Mouse (Mus musculus) liver, postnatal 0 days (tissue): ENCODE data around the gene Zfp36. TPM values are rescaled to one million over a fixed set of nuclear protein-coding genes. Genes with fewer than 3 reads are reported as not detected.

Experiments used
- ATAC-seq: fragments of 200-750 bp; cut with Nextera tagmentation; 2 replicates; pipeline ENCODE4 v1.8.0; 2017; ENCODE audit warnings: mild to moderate bottlenecking, moderate library complexity
- DNase-seq: peaks from one replicate; pipeline ENCODE4 v3.0.0-alpha.2; 2016
- H3K27ac ChIP-seq: fragments of 300-500 bp; sonication (generic); 2 replicates; pipeline ENCODE4 v1.5.1; 2014; ENCODE audit warnings: antibody characterized with exemption, moderate library complexity, mild to moderate bottlenecking, low read depth
- H3K27me3 ChIP-seq: fragments of 300-500 bp; sonication (generic); 2 replicates; pipeline ENCODE4 v1.6.1; 2014; ENCODE audit warnings: low read length, control low read depth, mixed read lengths; ENCODE audit not compliant: insufficient read depth
- H3K36me3 ChIP-seq: fragments of 300-500 bp; sonication (generic); replicated peaks from 2 replicates; pipeline ENCODE4 v1.6.1; 2014; ENCODE audit warnings: mild to moderate bottlenecking, control low read depth, low read length, moderate library complexity, mixed read lengths; ENCODE audit not compliant: insufficient read depth
- H3K4me1 ChIP-seq: fragments of 300-500 bp; sonication (generic); 2 replicates; pipeline ENCODE4 v1.6.1; 2014; ENCODE audit warnings: antibody characterized with exemption, mild to moderate bottlenecking, control low read depth; ENCODE audit not compliant: insufficient read depth
- H3K4me2 ChIP-seq: fragments of 300-500 bp; sonication (generic); 2 replicates; pipeline ENCODE4 v1.6.1; 2014; ENCODE audit warnings: low read depth, mild to moderate bottlenecking, low read length, moderate library complexity, mixed read lengths
- H3K4me3 ChIP-seq: fragments of 300-500 bp; sonication (generic); 2 replicates; pipeline ENCODE4 v1.5.1; 2014; ENCODE audit warnings: low read depth, low read length
- H3K9ac ChIP-seq: fragments of 300-500 bp; sonication (generic); replicated peaks from 2 replicates; pipeline ENCODE4 v1.6.1; 2014; ENCODE audit warnings: mild to moderate bottlenecking, moderate library complexity
- H3K9me3 ChIP-seq: fragments of 300-500 bp; sonication (generic); 2 replicates; pipeline ENCODE4 v1.6.1; 2016; ENCODE audit warnings: mild to moderate bottlenecking, control low read depth, low read length, mixed read lengths
- CTCF ChIP-seq: sonication (generic); IDR thresholded peaks from 2 replicates; pipeline ENCODE4 v1.5.1; 2016; ENCODE audit warnings: antibody characterized with exemption, low read depth
- EP300 ChIP-seq: IDR thresholded peaks from 2 replicates; pipeline ENCODE4 v1.6.1; 2016; ENCODE audit warnings: antibody characterized with exemption, low read depth, mild to moderate bottlenecking
- WGBS: fragments of 180-500 bp; shearing (Covaris S2); extraction: QIAGEN DNeasy Blood & Tissue Kit; methylation state at CpG from one replicate; pipeline ENCODE4 v1.1.7; 2014; ENCODE audit not compliant: insufficient replicate concordance; 5-methylcytosine and 5-hydroxymethylcytosine counted together
- polyA plus RNA-seq: library from polyadenylated mRNA; unstranded; fragments of >200 nt; fragmentation: Nextera tagmentation; extraction: Ambion mirVana; gene quantifications from 2 replicates; pipeline ENCODE4 v1.2.1, GENCODE M21; 2015

Gene Zfp36
- polyA plus RNA-seq, 1 experiment from 2014 or later = 21.1 TPM

GRCm38 (mm10) chr7:28377190-28378065 lies 2.6 kb downstream of the Zfp36 start:
- H3K4me3 ChIP-seq = peak overlapping the region; percentile 69
- peaks cover 14% of the 10 kb centered on the region for H3K36me3 ChIP-seq
- peak overlapping the region; percentile 80 for H3K4me2 ChIP-seq
- H3K9me3 ChIP-seq = no peaks in the 10 kb centered on the region
- no peaks in the 10 kb centered on the region for H3K27me3 ChIP-seq
- DNase-seq (peak; percentile 39), ATAC-seq (no peak)
- H3K27ac ChIP-seq = peak overlapping the region; percentile 100
- TF ChIP-seq CTCF (peak; percentile 17; the same call in 1 of the 2 replicates), EP300 (no peak)
- WGBS = 45% methylated on average over 18 of the region's 18 CpGs
- H3K4me1 ChIP-seq = peaks cover 58% of the 10 kb centered on the region
- peak overlapping the region; percentile 90 for H3K9ac ChIP-seq

GRCm38 (mm10) chr7:28376011-28376771 lies 3.9 kb downstream of the Zfp36 start:
- Histone ChIP-seq H3K9me3 (no peaks in the 10 kb centered on the region), H3K9ac (peak overlapping the region; percentile 90), H3K4me3 (peak overlapping the region; percentile 69), H3K27me3 (no peaks in the 10 kb centered on the region), H3K4me2 (peak overlapping the region; percentile 80), H3K36me3 (peaks cover 14% of the 10 kb centered on the region), H3K4me1 (peaks cover 58% of the 10 kb centered on the region), H3K27ac (peak overlapping the region; percentile 100)
- TF ChIP-seq EP300 (peak; percentile 88), CTCF (no peak)
- ATAC-seq (peak; percentile 24), DNase-seq (peak; percentile 89)
- WGBS = 6% methylated on average over 30 of the region's 30 CpGs

- ATAC-seq = peak; percentile 14
- Histone ChIP-seq H3K36me3 (peaks cover 14% of the 10 kb centered on the region), H3K27ac (peak overlapping the region; percentile 100), H3K9me3 (no peaks in the 10 kb centered on the region), H3K4me3 (peak overlapping the region; percentile 69), H3K27me3 (no peaks in the 10 kb centered on the region), H3K4me1 (peaks cover 57% of the 10 kb centered on the region), H3K4me2 (peak overlapping the region; percentile 80), H3K9ac (peak overlapping the region; percentile 90)
- WGBS = under 1% methylated on average over 36 of the region's 36 CpGs
- TF ChIP-seq EP300 (no peak), CTCF (no peak)
- peak; percentile 92 for DNase-seq
Observed at GRCm38 (mm10) chr7:28375176-28375921, 4.7 kb downstream of the Zfp36 start.

- Histone ChIP-seq H3K4me2 (peak overlapping the region; percentile 80), H3K4me1 (peaks cover 50% of the 10 kb centered on the region), H3K27ac (peak overlapping the region; percentile 100), H3K9me3 (no peaks in the 10 kb centered on the region), H3K4me3 (no peak overlapping the region), H3K9ac (no peak overlapping the region; the same call in 1 of the 2 replicates), H3K27me3 (no peaks in the 10 kb centered on the region), H3K36me3 (peaks cover 14% of the 10 kb centered on the region)
- TF ChIP-seq CTCF = no peak
- no peak for TF ChIP-seq EP300
- 52% methylated on average over 10 of the region's 10 CpGs for WGBS
- DNase-seq (no peak), ATAC-seq (no peak)
Observed at GRCm38 (mm10) chr7:28374647-28375046, 5.4 kb downstream of the Zfp36 start.

GRCm38 (mm10) chr7:28373891-28374495 lies 6.1 kb downstream of the Zfp36 start:
- no peak for DNase-seq

More at GRCm38 (mm10) chr7:28373891-28374495, 6.1 kb downstream of the Zfp36 start:
- Histone ChIP-seq H3K27ac (peak overlapping the region; percentile 100), H3K9me3 (no peaks in the 10 kb centered on the region), H3K4me3 (no peak overlapping the region), H3K4me2 (no peak overlapping the region), H3K4me1 (peaks cover 48% of the 10 kb centered on the region), H3K27me3 (no peaks in the 10 kb centered on the region), H3K36me3 (peaks cover 14% of the 10 kb centered on the region), H3K9ac (no peak overlapping the region)
- no peak for TF ChIP-seq EP300
- TF ChIP-seq CTCF = no peak
- ATAC-seq = no peak
- 77% methylated on average over 7 of the region's 7 CpGs for WGBS
